Mouse (Mus musculus) spleen, adult 2 months (tissue): ENCODE measurements around the gene Tmem215. TPM values are rescaled to one million over a fixed set of nuclear protein-coding genes. Genes with fewer than 3 reads are reported as not detected.
A peak's percentile ranks its signal among the peaks of the same experiment; 100 is the strongest.

Source experiments
- DNase-seq, 2 experiments: peaks; one replicate each; pipeline versions ENCODE4 v3.0.0 to v3.0.0-alpha.2; 2012 to 2021; ENCODE audit warnings: low spot score in 2 of 2, low read depth in 1 of 2
- H3K27ac ChIP-seq: fragments of 200-500 bp; 2 replicates; pipeline ENCODE4 v1.5.1; 2012; ENCODE audit warnings: low read length, inconsistent platforms; ENCODE audit not compliant: insufficient read depth
- H3K27me3 ChIP-seq: fragments of 200-500 bp; 2 replicates; pipeline ENCODE4 v1.6.1; 2012; ENCODE audit warnings: mild to moderate bottlenecking, moderate library complexity, low read length, inconsistent platforms; ENCODE audit not compliant: control insufficient read depth, insufficient read depth
- H3K36me3 ChIP-seq: fragments of 200-500 bp; 2 replicates; pipeline ENCODE4 v1.6.1; 2012; ENCODE audit warnings: mild to moderate bottlenecking, low read length, inconsistent platforms; ENCODE audit not compliant: control insufficient read depth, insufficient read depth
- H3K4me1 ChIP-seq: fragments of 200-500 bp; 2 replicates; pipeline ENCODE4 v1.6.1; 2011; ENCODE audit warnings: inconsistent platforms; ENCODE audit not compliant: control insufficient read depth, insufficient read depth, insufficient read length
- H3K4me3 ChIP-seq: fragments of 200-500 bp; 2 replicates; pipeline ENCODE4 v1.5.1; 2011; ENCODE audit warnings: mild to moderate bottlenecking, inconsistent platforms; ENCODE audit not compliant: insufficient read depth, insufficient read length; ENCODE audit errors: extremely low read depth
- CTCF ChIP-seq: fragments of 200-500 bp; IDR thresholded peaks from 2 replicates; pipeline ENCODE4 v1.5.1; 2011; ENCODE audit warnings: mild to moderate bottlenecking, inconsistent platforms; ENCODE audit not compliant: insufficient read depth, insufficient read length, insufficient replicate concordance; ENCODE audit errors: extremely low read depth
- POLR2A ChIP-seq: fragments of 200-500 bp; IDR thresholded peaks from 2 replicates; pipeline ENCODE4 v1.6.1; 2011; ENCODE audit warnings: low read depth, low read length, inconsistent platforms
- WGBS: fragments of 180-500 bp; shearing (Covaris S2); methylation state at CpG from one replicate; pipeline ENCODE4 v1.1.7; 2018; 5-methylcytosine and 5-hydroxymethylcytosine counted together
- polyA plus RNA-seq: library from polyadenylated mRNA; depleted of rRNA; stranded (reverse); fragments of >200 nt; gene quantifications from 2 replicates; pipeline ENCODE4 v1.2.3, GENCODE M21; 2012; rRNA removed

Tmem215 gene
- 3.5 and 4.0 TPM in 2 replicates for polyA plus RNA-seq

DNA sequence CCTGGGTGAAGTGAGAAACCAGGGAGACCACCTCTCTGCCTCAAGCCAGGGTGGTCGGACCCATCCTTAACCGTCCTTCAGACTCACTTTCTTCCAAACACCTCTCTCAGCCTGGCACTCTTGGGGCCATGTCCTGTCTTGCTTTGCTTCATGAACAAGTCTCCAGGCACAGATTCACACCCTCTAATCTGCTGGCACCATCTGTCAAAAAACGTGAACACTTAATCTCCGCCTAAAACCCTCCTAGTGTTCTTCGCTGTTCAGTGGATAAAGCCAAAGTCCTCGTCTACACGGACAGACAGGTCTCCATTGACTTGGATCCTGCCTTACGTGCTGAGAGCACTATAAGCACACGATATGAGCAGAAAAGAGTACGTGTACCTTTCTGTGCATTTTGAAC, at the start of gene Tmem215:
Gene Tmem215, plus strand, starts transcription at position 301 of the 400 bp plus-strand sequence.
- H3K27me3 ChIP-seq, result no peaks in the 10 kb centered on the region
- H3K4me1 ChIP-seq, result no peaks in the 10 kb centered on the region
- WGBS, result 83% methylated on average over 10 of the region's 10 CpGs
- H3K36me3 ChIP-seq, result no peaks in the 10 kb centered on the region
- no peak for TF ChIP-seq POLR2A
- TF ChIP-seq CTCF, result no peak
- H3K4me3 ChIP-seq, result peak within 1 kb of the TSS; percentile 19; the same call in 1 of the 2 replicates
- no peak for DNase-seq
- H3K27ac ChIP-seq, result peak within 1 kb of the TSS; percentile 39

DNA sequence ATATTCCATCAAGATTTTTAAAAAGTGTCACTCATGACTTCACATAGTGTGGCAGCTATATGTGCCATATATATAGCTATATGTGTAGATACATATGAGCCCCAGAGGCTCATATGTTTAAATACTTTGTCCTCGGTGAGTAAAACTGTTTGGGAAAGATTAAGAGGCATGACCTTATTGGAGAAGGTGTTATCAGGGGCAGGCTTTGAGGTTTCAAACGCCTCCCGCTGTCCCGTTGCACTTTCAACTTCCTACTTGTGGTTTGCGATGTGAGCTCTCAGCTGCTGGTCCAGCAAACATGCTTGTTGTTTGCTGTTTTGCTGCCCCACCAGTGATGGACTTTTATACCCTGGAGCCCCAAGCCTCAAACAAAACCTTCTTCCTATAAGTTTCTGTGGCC, 40.1 kb upstream of the Tmem215 start:
- H3K27ac ChIP-seq, result no peak overlapping the region
- TF ChIP-seq POLR2A (no peak), CTCF (no peak)
- no peak for DNase-seq
- H3K4me3 ChIP-seq, result no peak overlapping the region
- no peaks in the 10 kb centered on the region for H3K4me1 ChIP-seq
- 19% methylated on average over 5 of the region's 5 CpGs for WGBS
- no peaks in the 10 kb centered on the region for H3K36me3 ChIP-seq
- no peaks in the 10 kb centered on the region for H3K27me3 ChIP-seq

DNA sequence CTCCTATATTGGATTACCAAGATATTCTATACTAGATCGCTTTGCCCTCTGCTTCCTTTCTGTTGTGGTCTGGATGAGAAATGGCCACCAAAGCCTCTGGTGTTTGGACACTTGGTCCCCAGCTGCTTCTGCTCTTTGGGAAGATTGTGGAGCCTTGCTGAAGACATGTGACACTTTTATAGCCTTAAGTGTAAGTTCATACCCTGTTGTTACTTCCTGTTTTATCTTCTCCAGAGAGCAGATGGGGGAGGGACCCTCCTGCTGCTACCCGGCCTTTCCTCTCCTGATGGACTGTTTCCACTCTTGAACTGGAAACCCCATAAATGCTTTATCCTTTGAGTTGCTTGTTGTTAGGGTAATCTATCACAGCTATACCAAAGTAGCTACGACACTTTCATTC, 38.6 kb upstream of the Tmem215 start:
- no peak for DNase-seq
- Histone ChIP-seq H3K27ac (no peak overlapping the region), H3K36me3 (no peaks in the 10 kb centered on the region), H3K4me1 (no peaks in the 10 kb centered on the region), H3K4me3 (no peak overlapping the region), H3K27me3 (no peaks in the 10 kb centered on the region)
- TF ChIP-seq CTCF (no peak), POLR2A (no peak)
- WGBS, result 66% methylated on average over 3 of the region's 3 CpGs

DNA sequence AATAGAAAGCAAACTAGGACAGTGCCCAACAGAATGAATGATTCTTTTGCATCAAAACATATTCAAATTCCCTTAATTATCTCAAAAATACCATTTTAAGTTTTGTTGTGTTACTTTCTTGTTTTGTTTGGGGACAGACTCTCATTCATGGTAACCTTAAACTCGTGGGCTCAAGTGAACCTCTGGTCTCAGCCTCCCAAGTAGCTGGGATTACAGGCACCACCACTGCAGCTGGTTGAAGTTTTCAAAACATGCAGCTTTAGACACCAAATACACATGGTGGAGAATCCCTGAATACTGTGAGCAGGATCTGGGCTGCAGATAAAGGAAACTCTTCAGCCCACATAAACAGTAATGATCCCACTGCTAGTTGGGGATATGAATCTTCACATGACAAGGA, 37.6 kb upstream of the Tmem215 start:
- TF ChIP-seq CTCF (no peak), POLR2A (no peak)
- WGBS, result 74% methylated on average over 1 of the region's 1 CpGs
- H3K27ac ChIP-seq, result no peak overlapping the region
- no peak overlapping the region for H3K4me3 ChIP-seq
- no peaks in the 10 kb centered on the region for H3K36me3 ChIP-seq
- H3K27me3 ChIP-seq, result no peaks in the 10 kb centered on the region
- no peak for DNase-seq
- H3K4me1 ChIP-seq, result no peaks in the 10 kb centered on the region

DNA sequence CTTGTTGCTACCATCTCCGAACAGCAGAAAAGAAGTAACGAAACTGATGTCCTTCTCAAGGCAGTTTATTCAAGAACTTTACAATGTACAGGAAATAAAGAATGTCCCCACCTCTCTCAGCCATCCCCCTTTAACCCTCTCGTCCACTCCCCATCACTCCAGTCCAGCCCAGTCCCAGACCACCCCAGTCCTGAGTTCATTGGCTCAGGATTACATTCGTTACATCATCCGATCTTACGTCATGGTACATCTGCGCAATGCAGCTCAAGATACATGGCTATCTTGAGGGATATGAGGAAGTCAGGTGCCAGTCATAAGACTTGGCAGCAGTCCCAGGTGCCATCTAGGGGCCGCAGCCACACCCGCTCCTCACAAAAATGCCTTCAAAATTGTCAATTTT, 28.4 kb upstream of the Tmem215 start:
- 86% methylated on average over 9 of the region's 9 CpGs for WGBS
- no peaks in the 10 kb centered on the region for H3K27me3 ChIP-seq
- no peak overlapping the region for H3K4me3 ChIP-seq
- H3K36me3 ChIP-seq, result no peaks in the 10 kb centered on the region
- no peak overlapping the region for H3K27ac ChIP-seq
- no peaks in the 10 kb centered on the region for H3K4me1 ChIP-seq
- TF ChIP-seq CTCF (no peak), POLR2A (no peak)
- no peak for DNase-seq

DNA sequence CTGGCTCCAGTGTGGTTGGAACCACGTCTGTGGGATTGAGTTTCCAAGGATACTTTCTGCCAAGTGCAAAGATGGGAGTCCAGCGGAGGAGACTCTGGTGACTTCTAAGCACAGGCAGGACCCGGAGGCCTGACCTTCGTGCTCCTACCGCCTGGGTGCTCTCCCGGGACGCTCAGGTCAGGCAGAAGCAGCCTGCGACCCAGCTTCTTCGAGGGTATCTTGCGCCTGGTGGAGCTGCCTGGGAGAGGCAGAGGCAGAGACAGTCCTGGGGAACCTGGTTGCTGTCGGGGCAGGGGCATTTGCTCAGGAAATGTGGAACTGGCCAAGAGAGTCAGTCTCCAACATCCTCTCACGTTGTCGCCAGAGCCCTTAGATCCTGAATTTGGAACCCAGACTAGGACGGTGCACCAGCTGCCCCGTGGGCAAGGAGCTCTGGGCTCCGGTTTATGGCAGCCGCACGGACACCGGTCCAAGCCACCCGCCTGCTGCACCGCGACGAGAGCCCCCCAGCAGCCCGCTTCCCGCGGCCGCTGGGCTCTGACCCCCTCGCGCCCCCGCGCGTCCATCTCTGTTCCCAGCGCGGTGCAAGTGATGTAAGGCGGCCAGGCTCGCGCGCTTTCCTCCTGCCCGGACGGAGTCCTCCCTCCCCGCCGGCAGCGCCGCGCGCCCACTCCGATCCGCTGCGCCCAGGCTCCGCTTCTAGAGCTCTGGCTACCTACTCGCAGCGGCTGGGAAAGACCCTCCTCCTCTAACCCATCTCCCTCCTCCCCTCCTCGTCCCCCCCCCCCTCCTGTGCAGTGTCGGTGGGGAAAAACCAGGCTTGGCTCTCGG, 935 bp downstream of the Tmem215 start:
- 9% methylated on average over 51 of the region's 55 CpGs for WGBS
- Histone ChIP-seq H3K4me3 (peak overlapping the region; percentile 19; the same call in 1 of the 2 replicates), H3K4me1 (no peaks in the 10 kb centered on the region), H3K36me3 (no peaks in the 10 kb centered on the region), H3K27me3 (no peaks in the 10 kb centered on the region), H3K27ac (peak overlapping the region; percentile 39)
- TF ChIP-seq CTCF (no peak), POLR2A (no peak)
- no peak for DNase-seq

DNA sequence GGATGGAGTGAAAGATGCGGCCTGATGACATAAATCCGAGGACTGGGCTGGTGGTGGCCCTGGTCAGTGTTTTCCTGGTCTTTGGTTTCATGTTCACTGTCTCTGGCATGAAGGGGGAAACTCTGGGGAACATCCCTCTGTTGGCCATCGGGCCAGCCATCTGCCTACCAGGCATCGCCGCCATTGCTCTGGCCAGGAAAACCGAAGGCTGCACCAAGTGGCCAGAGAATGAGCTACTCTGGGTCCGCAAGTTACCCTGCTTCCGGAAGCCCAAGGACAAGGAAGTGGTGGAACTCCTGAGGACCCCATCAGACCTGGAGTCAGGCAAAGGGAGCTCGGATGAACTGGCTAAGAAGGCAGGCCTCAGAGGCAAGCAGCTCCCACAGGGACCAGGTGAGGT, 1.9 kb downstream of the Tmem215 start:
- 76% methylated on average over 9 of the region's 9 CpGs for WGBS
- TF ChIP-seq POLR2A (no peak), CTCF (no peak)
- H3K4me3 ChIP-seq, result peak overlapping the region; percentile 30; the same call in 1 of the 2 replicates
- DNase-seq, result no peak
- H3K27me3 ChIP-seq, result no peaks in the 10 kb centered on the region
- no peaks in the 10 kb centered on the region for H3K4me1 ChIP-seq
- H3K36me3 ChIP-seq, result no peaks in the 10 kb centered on the region
- peak overlapping the region; percentile 49; the same call in 1 of the 2 replicates for H3K27ac ChIP-seq
